Mouse (Mus musculus) macrophage (primary cell): ENCODE measurements around the gene A630076J17Rik. TPM values are rescaled to one million over a fixed set of nuclear protein-coding genes. Genes with fewer than 3 reads are reported as not detected.

Source experiments
- H3K27ac ChIP-seq: fragments of 350-480 bp; formaldehyde crosslinking; 2 replicates; pipeline ENCODE4 v1.9.0; 2021
- H3K36me3 ChIP-seq: fragments of 350-480 bp; formaldehyde crosslinking; 2 replicates; pipeline ENCODE4 v1.9.0; 2021; ENCODE audit errors: inconsistent target
- H3K4me3 ChIP-seq: fragments of 350-480 bp; formaldehyde crosslinking; 2 replicates; pipeline ENCODE4 v1.9.0; 2021; ENCODE audit errors: inconsistent target
- H3K79me2 ChIP-seq: fragments of 350-480 bp; formaldehyde crosslinking; 2 replicates; pipeline ENCODE4 v1.9.0; 2021; ENCODE audit errors: inconsistent target
- WGBS: methylation state at CpG from one replicate; pipeline ENCODE4 v1.1.7; 2026; ENCODE audit warnings: inconsistent platforms; ENCODE audit not compliant: missing documents; 5-methylcytosine and 5-hydroxymethylcytosine counted together
- polyA plus RNA-seq: library from polyadenylated mRNA; stranded (reverse); fragments of 250-400 nt; gene quantifications from 3 replicates; pipeline ENCODE4 v1.2.4, GENCODE M21; 2018; ENCODE audit warnings: inconsistent platforms

Gene A630076J17Rik
- polyA plus RNA-seq, 1 experiment from 2014 or later: not detected

- Histone ChIP-seq H3K79me2 (peaks cover 29% of the 10 kb centered on the region), H3K27ac (no peak overlapping the region), H3K4me3 (no peak overlapping the region), H3K36me3 (peaks cover 3% of the 10 kb centered on the region)
- 91% methylated on average over 3 of the region's 3 CpGs for WGBS
These were observed 46.2 kb downstream of the A630076J17Rik start for GRCm38 (mm10) chr3:107276626-107277025.

- peak within 1 kb of the TSS; percentile 97 for H3K4me3 ChIP-seq
- peak within 1 kb of the TSS; percentile 46 for H3K27ac ChIP-seq
These were observed 48.3 kb downstream of the A630076J17Rik start, which contains the start of gene Lamtor5 for GRCm38 (mm10) chr3:107278479-107279269. Gene Lamtor5, plus strand, starts transcription at chr3:107278858.

More at GRCm38 (mm10) chr3:107278479-107279269, 48.3 kb downstream of the A630076J17Rik start, which contains the start of gene Lamtor5:
- Histone ChIP-seq H3K36me3 (peaks cover 22% of the 10 kb centered on the region), H3K79me2 (peaks cover 36% of the 10 kb centered on the region)
- 6% methylated on average over 31 of the region's 43 CpGs for WGBS

Other genes starting within 250 kb of the A630076J17Rik start
- 0.11 to 0.72 TPM (median 0.15 TPM) in 3 replicates for gene Kcna3, start 194.4 kb upstream of the A630076J17Rik start, polyA plus RNA-seq
- gene Kcna2, start 129.5 kb upstream of the A630076J17Rik start, polyA plus RNA-seq: 0.02 to 0.29 TPM (median 0.07 TPM) in 3 replicates
- gene Kcna10, start 47.6 kb upstream of the A630076J17Rik start, polyA plus RNA-seq: not detected in 3 replicates
- gene Cym, start 8.9 kb upstream of the A630076J17Rik start, polyA plus RNA-seq: not detected in 3 replicates
- gene Prok1, start 9.1 kb downstream of the A630076J17Rik start, polyA plus RNA-seq: not detected in 3 replicates
- 134 to 197 TPM (median 162 TPM) in 3 replicates for gene Lamtor5, start 48.2 kb downstream of the A630076J17Rik start, polyA plus RNA-seq
- gene Slc16a4, start 60.6 kb downstream of the A630076J17Rik start, polyA plus RNA-seq: not detected in 3 replicates
- gene Rbm15, start 103.1 kb downstream of the A630076J17Rik start, polyA plus RNA-seq: 5.4 to 9.7 TPM (median 8.7 TPM) in 3 replicates
- gene Kcnc4, start 228.9 kb downstream of the A630076J17Rik start, polyA plus RNA-seq: not detected in 3 replicates